Mouse (Mus musculus) forebrain, postnatal 0 days (tissue): ENCODE measurements around the gene Tmcc3. TPM values are rescaled to one million over a fixed set of nuclear protein-coding genes. Genes with fewer than 3 reads are reported as not detected.

ENCODE experiments used
- ATAC-seq: fragments of 200-750 bp; cut with Nextera tagmentation; 2 replicates; pipeline ENCODE4 v1.8.0; 2017; ENCODE audit warnings: mild to moderate bottlenecking, moderate library complexity
- DNase-seq: peaks from one replicate; pipeline ENCODE4 v3.0.0-alpha.2; 2015
- H3K27ac ChIP-seq: fragments of 300-500 bp; sonication (generic); 2 replicates; pipeline ENCODE4 v1.5.1; 2014; ENCODE audit warnings: low read depth, mild to moderate bottlenecking, antibody characterized with exemption, low read length, moderate library complexity, mixed read lengths
- H3K27me3 ChIP-seq: fragments of 300-500 bp; sonication (generic); 2 replicates; pipeline ENCODE4 v1.6.1; 2014; ENCODE audit warnings: mild to moderate bottlenecking, low read length, mixed read lengths; ENCODE audit not compliant: insufficient read depth
- H3K36me3 ChIP-seq: fragments of 300-500 bp; sonication (generic); 2 replicates; pipeline ENCODE4 v1.6.1; 2014; ENCODE audit warnings: mild to moderate bottlenecking, moderate library complexity; ENCODE audit not compliant: insufficient read depth
- H3K4me1 ChIP-seq: fragments of 300-500 bp; sonication (generic); 2 replicates; pipeline ENCODE4 v1.6.1; 2014; ENCODE audit warnings: antibody characterized with exemption; ENCODE audit not compliant: insufficient read depth
- H3K4me2 ChIP-seq: fragments of 300-500 bp; sonication (generic); 2 replicates; pipeline ENCODE4 v1.6.1; 2014; ENCODE audit warnings: low read depth, mild to moderate bottlenecking, moderate library complexity
- H3K4me3 ChIP-seq: fragments of 300-500 bp; sonication (generic); 2 replicates; pipeline ENCODE4 v1.5.1; 2014; ENCODE audit warnings: low read depth, low read length, mixed read lengths
- H3K9ac ChIP-seq: fragments of 300-500 bp; sonication (generic); 2 replicates; pipeline ENCODE4 v1.6.1; 2014; ENCODE audit warnings: mild to moderate bottlenecking
- H3K9me3 ChIP-seq: fragments of 300-500 bp; sonication (generic); 2 replicates; pipeline ENCODE4 v1.6.1; 2016; ENCODE audit warnings: low read length
- CTCF ChIP-seq: sonication (generic); IDR thresholded peaks from 2 replicates; pipeline ENCODE4 v1.5.1; 2016; ENCODE audit warnings: antibody characterized with exemption, control low read depth, low read depth
- whole genome bisulfite sequencing: fragments of 180-500 bp; shearing (Covaris S2); extraction: QIAGEN DNeasy Blood & Tissue Kit; methylation state at CpG from one replicate; pipeline ENCODE4 v1.1.7; 2014; 5-methylcytosine and 5-hydroxymethylcytosine counted together
- polyA plus RNA-seq: library from polyadenylated mRNA; unstranded; fragments of >200 nt; fragmentation: Nextera tagmentation; extraction: Ambion mirVana; gene quantifications from 2 replicates; pipeline ENCODE4 v1.2.1, GENCODE M21; 2015
- total RNA-seq: library from RNA; depleted of rRNA; stranded (reverse); fragments of >200 nt; gene quantifications from 2 replicates; pipeline ENCODE4 v1.2.3, GENCODE M21; 2014

Gene Tmcc3
- total and polyA plus RNA-seq, 2 experiments from 2014 or later = 7.5 to 10.2 TPM

DNA sequence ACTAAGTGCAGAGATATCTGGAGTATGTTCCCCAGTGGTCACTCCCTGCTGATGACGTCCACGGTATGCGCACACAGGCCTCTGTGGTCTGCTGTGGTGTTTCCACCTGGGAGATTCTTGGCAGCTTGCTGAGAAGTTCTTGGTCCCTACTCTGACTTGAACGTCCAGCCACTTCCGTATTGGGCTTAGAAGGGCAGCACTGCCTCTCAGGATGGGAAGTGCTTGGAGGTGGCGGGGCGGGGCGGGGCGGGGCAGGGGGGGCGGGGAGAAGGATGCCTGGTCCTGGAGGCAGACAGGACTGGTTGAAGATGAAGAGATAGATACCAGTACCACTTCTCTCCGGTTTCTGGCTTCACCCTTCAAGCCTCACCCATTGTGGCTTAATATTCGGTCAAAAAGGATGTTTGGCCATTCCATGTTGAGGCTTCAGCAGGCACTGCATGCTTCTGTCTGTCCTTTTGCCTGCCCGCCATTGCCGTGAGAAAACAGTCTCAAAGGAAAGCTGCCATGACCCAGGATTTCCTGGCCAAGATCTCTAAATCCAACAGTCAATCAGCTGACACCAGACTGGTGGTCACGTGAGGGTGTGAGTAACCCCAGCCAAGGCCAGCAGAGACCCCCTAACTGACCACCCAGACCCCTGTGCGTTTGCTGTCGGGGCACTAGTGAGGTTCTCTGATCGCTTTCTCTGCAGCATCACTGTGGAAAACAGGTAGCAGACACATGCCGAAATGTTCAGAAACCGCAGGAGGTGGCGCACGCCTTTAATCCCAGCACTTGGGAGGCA, 33.1 kb downstream of the Tmcc3 start:
- WGBS = 59% methylated on average over 22 of the region's 22 CpGs
- no peak overlapping the region for H3K9ac ChIP-seq
- ATAC-seq (no peak), DNase-seq (no peak)
- H3K36me3 ChIP-seq = no peaks in the 10 kb centered on the region
- TF ChIP-seq CTCF = no peak
- no peaks in the 10 kb centered on the region for H3K4me1 ChIP-seq
- H3K27me3 ChIP-seq = no peaks in the 10 kb centered on the region
- no peak overlapping the region for H3K27ac ChIP-seq
- no peaks in the 10 kb centered on the region for H3K9me3 ChIP-seq
- H3K4me2 ChIP-seq = no peak overlapping the region
- H3K4me3 ChIP-seq = no peak overlapping the region

- no peaks in the 10 kb centered on the region for H3K27me3 ChIP-seq
- no peak overlapping the region for H3K4me2 ChIP-seq
- no peak for TF ChIP-seq CTCF
- no peak for ATAC-seq
- no peaks in the 10 kb centered on the region for H3K9me3 ChIP-seq
- no peaks in the 10 kb centered on the region for H3K36me3 ChIP-seq
- H3K9ac ChIP-seq = no peak overlapping the region
- no peak for DNase-seq
- 91% methylated on average over 7 of the region's 7 CpGs for WGBS
- H3K27ac ChIP-seq = no peak overlapping the region
- H3K4me1 ChIP-seq = no peaks in the 10 kb centered on the region
- no peak overlapping the region for H3K4me3 ChIP-seq
Observed at GRCm38 (mm10) chr10:94345509-94346252, 33.9 kb downstream of the Tmcc3 start.

- Histone ChIP-seq H3K9ac (no peak overlapping the region), H3K9me3 (no peaks in the 10 kb centered on the region), H3K4me2 (no peak overlapping the region), H3K27me3 (no peaks in the 10 kb centered on the region), H3K4me3 (no peak overlapping the region), H3K27ac (no peak overlapping the region), H3K36me3 (no peaks in the 10 kb centered on the region), H3K4me1 (no peaks in the 10 kb centered on the region)
- WGBS = 95% methylated on average over 7 of the region's 7 CpGs
- no peak for ATAC-seq
- DNase-seq = no peak
- no peak for TF ChIP-seq CTCF
Observed at GRCm38 (mm10) chr10:94346596-94346995, 34.8 kb downstream of the Tmcc3 start.

DNA sequence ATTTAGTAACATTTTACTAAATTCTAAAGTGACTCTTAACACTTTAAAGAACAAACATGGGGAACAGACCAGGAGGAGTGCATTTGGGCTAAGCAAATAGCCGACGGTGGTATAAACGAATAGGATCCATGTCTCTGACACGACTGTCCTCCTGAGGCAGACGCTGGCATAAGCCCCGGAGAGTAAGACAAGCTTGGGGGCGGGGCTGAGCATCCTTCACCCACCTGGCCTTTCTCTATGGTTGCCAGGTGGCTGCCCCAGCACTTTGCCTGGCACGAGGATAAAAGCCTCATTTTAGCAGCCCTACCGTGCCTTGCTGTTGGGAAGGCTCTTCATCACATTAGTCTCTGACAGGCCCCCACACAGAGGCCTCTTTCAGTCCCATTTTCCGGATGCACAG, 35.5 kb downstream of the Tmcc3 start:
- 77% methylated on average over 10 of the region's 10 CpGs for WGBS
- no peak for TF ChIP-seq CTCF
- H3K27ac ChIP-seq = no peak overlapping the region

DNA sequence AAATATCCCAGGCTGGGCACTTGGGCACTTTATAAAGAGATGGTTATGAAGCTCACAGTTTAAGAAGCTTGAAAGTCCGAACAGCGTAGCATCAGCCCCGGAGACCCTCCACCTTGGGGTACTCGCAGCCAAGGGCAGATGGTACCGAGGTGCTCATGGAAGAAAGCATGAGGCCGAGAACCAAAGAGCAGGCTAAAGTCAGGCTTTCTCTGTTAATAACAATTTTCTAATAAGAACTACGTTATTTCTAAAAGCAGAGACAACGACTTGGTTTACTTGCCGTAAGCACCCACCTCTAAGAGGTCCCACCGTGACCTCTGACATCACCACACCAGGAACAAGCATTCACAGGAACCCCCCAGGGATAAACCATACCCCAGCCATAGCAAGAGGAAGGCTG, 36.2 kb downstream of the Tmcc3 start:
- DNase-seq (no peak), ATAC-seq (no peak)
- no peak for TF ChIP-seq CTCF
- H3K36me3 ChIP-seq = no peaks in the 10 kb centered on the region
- H3K27ac ChIP-seq = no peak overlapping the region
- H3K4me2 ChIP-seq = no peak overlapping the region
- WGBS = 96% methylated on average over 10 of the region's 10 CpGs
- no peak overlapping the region for H3K4me3 ChIP-seq
- no peak overlapping the region for H3K9ac ChIP-seq
- H3K4me1 ChIP-seq = no peaks in the 10 kb centered on the region
- H3K9me3 ChIP-seq = no peaks in the 10 kb centered on the region
- no peaks in the 10 kb centered on the region for H3K27me3 ChIP-seq

More for the DNA sequence above, 35.5 kb downstream of the Tmcc3 start:
- ATAC-seq (no peak), DNase-seq (no peak)
- no peaks in the 10 kb centered on the region for H3K9me3 ChIP-seq
- no peaks in the 10 kb centered on the region for H3K27me3 ChIP-seq
- H3K9ac ChIP-seq = no peak overlapping the region
- no peak overlapping the region for H3K4me2 ChIP-seq
- no peak overlapping the region for H3K4me3 ChIP-seq
- no peaks in the 10 kb centered on the region for H3K36me3 ChIP-seq
- no peaks in the 10 kb centered on the region for H3K4me1 ChIP-seq

GRCm38 (mm10) chr10:94350207-94350606, 38.5 kb downstream of the Tmcc3 start:
- H3K27ac ChIP-seq = no peak overlapping the region
- no peaks in the 10 kb centered on the region for H3K27me3 ChIP-seq
- no peak for DNase-seq
- no peak for TF ChIP-seq CTCF
- no peak for ATAC-seq
- no peaks in the 10 kb centered on the region for H3K4me1 ChIP-seq
- H3K9ac ChIP-seq = no peak overlapping the region
- no peak overlapping the region for H3K4me3 ChIP-seq
- no peaks in the 10 kb centered on the region for H3K9me3 ChIP-seq
- WGBS = 69% methylated on average over 5 of the region's 5 CpGs
- H3K4me2 ChIP-seq = no peak overlapping the region
- H3K36me3 ChIP-seq = no peaks in the 10 kb centered on the region
